Mouse (Mus musculus) ZHBTc4 (cell line): ENCODE results near the gene Slc23a2.

ENCODE experiments used
- DNase-seq: peaks from one replicate; pipeline ENCODE4 v3.0.0-alpha.2; 2011; ENCODE audit warnings: low read depth, low spot score

Slc23a2 gene

DNA sequence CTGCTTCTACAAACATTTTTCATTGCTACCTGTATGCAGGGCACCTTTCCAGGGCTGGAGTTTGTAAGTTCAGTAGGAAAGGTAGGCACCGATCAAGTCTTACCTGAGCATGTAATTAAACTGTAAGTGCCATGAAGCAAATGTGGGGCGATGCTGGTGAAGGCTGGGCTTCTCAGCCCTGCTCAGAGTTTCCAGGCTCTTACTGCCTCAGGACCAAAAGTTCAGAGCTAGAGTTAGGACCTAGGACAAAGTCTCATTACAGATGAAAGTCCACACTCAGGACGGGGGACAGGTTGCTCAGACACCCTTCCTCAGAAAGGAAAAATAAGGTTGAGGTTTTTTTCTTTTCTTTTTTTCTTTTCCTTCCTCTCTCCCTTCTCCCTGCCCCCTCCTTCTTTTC, 95.4 kb downstream of the Slc23a2 start:
- DNase-seq: no peak

DNA sequence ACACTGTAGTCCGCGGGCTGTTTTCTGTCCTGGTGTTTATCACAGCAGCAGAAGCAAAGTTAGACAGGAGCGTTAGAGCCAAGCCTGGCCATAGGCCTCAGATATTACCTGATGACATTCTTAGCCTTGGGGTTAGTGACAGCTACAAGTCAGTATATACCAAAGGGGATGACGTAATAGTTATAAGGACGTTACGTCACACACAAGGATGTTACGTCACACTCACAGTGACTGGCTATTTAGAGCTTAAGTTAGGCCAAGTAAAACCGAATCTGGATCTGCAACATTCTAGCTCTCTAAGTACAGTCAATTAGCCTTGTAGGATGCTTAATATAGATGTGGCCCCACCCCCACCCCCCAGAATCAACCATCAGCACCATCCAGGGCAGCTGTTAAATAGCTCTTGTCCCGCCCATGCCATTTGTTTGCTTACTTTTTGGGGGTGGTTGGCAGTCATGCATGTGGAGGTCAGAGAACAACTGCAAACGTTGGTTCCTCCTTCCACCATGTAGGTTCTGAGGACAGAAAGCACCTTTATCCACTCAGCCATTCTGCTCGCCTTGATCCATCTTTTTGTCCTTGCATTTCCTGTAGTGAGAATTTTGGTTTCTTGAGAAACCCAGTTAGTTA, 96.7 kb downstream of the Slc23a2 start:
- DNase-seq: no peak

DNA sequence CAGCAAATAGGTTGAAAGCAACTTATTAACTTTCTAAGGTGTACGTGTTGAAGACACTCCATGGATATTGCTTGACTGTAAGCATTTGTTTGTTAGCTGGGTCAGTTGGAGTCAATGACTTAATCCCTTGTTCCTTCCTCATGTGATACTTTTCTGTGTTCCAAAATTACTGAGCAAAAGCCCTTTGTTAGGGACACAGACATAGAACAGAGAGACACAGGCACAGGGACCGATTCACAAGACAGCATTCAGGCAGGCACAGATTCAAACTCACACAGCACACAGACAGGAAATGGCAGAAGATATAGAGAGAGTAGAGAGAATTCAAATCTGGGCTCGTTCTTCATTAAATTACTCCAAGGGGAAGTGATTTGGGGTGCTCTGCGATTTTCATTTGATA, 97.5 kb downstream of the Slc23a2 start:
- no peak for DNase-seq

DNA sequence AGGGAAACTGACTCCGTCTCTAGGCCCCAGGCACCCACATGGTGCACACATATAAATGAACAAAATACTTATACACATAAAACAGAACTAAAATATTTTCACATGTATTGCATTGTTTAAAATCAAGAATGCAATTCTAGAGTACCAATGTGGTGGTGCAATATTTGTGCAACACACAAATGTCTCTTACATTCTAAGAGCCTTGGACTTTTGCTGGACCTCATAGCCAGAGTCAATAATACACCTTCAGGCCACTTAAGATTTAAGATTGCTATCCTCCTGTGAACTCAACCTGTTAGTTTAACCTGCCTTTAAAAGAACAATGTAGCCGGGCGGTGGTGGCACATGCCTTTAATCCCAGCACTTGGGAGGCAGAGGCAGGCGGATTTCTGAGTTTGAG, 98.2 kb downstream of the Slc23a2 start:
- DNase-seq: no peak

DNA sequence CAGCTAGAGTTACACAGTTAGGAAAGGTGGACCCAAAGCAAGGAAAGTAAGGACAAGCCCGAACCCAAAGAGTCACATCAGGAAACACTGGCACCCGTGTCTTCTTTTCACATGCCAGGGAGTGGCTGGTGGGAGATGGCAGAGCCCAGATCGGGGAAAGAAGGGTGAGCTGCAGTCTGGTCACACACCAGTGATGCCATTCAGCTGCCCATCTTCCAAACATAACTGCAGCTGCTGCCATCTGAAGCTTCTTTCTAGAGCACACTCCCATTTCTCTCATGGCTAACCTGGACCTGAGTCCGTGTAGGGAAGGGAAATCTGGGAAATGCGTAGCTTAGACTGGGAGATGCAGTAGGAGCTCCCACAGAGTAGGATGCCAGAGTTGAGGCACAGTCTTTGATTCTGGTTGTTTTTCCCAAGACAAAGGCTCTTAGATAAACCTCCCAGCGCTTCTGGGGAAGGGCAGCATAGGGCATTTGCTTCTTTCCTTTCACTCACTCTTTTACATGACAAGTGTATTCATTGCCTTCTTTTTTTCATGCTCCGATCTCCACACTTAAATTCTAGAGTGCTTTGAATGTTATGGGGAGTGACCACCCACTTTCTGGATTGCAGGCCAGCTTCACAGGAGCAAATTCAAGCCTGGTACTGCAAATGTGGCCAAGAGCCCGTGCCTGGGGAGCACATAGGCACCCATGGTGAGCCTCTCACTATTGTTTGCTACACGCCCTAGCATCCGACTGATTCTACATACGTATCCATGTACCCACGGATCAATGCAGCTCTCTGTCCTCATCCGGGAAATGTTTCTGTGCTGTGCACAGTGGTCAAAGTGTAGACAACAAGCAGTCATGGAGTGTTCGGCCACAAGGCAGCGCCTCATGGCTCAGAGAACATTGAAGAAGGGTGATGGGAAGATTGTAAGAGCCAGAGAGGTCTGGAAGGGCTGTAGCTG, 100.3 kb downstream of the Slc23a2 start:
- peak; percentile 87 for DNase-seq

DNA sequence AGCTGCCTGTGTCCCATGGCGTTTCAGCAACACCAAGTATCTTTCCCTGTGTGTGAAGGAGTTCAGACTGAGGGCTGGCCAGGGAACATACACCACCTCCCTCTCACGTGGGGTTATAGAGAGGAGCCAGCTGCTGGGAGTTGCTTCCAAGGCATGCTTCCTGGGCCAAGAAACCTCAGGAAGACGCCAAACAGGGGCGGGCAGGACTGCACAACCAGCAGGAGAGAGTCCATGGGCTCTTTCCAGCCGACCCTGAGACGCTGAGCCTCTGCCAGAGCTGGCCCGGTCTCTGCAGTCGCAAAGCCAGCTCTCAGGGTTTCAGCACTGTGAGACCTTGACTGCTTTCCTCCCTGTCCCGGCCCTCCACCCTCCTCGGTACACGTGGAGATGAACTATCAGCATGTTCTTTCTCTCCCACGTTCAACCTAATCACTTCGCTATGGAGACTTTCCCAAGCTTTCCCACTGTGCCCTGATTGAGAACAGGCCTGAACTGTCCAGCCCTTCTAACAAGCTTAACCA, 101.7 kb downstream of the Slc23a2 start:
- no peak for DNase-seq

DNA sequence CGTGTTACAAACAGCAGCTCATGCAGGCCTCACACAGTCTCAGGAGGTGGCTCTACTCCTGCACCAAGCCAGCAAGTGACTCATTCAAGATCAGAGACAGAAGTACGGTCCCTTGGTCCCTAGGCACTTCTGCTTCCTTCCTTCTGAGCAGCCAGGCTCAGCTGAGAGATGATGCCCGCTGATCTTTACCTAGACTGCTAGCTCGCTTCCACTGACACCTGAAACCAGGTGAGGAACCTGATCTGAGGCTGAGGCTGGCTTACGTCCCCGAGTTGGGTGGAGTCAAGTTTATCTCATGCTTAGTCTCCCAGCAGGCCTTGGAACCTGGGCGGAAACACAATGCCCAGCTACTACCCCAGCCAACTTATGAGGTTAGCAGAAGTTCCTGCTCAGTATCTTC, 105.0 kb downstream of the Slc23a2 start:
- no peak for DNase-seq

DNA sequence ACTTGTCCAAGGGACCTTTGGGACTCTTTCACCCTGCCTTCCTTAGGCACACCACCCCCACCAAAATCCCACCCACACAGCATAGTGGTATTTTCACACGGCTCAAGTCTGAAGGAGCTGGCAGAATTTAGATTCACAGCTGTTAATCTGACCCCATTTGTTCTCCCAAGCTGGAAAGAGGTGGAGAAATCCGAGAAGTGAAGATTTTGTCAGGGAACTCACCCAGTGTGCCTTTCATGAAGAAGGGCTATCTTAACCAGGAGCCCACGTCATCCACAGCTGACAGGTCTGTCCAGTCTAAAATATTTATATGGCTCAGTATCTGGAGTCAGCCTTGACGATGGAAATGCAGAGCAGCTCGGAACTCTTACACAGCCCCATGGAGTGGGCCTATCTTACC, 108.6 kb downstream of the Slc23a2 start:
- no peak for DNase-seq

DNA sequence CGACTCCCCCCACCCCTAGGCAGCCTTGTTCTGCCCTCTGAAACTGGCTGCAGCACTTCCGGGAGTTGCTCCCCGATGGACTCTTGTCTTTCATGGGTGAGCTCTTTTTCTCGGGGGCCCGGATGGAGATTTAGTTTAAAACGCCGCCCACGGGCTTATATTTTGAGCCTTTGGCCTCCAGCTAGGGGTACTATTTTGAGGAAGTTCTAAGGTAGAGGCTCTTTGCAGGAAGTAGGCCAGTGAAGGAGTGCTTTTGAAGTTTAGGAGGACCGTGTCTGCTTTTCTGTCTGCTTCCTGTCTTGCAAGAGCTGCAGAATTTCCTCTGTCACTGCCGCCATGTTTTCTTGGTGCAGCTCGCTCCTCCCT, 109.5 kb downstream of the Slc23a2 start:
- DNase-seq: no peak

DNA sequence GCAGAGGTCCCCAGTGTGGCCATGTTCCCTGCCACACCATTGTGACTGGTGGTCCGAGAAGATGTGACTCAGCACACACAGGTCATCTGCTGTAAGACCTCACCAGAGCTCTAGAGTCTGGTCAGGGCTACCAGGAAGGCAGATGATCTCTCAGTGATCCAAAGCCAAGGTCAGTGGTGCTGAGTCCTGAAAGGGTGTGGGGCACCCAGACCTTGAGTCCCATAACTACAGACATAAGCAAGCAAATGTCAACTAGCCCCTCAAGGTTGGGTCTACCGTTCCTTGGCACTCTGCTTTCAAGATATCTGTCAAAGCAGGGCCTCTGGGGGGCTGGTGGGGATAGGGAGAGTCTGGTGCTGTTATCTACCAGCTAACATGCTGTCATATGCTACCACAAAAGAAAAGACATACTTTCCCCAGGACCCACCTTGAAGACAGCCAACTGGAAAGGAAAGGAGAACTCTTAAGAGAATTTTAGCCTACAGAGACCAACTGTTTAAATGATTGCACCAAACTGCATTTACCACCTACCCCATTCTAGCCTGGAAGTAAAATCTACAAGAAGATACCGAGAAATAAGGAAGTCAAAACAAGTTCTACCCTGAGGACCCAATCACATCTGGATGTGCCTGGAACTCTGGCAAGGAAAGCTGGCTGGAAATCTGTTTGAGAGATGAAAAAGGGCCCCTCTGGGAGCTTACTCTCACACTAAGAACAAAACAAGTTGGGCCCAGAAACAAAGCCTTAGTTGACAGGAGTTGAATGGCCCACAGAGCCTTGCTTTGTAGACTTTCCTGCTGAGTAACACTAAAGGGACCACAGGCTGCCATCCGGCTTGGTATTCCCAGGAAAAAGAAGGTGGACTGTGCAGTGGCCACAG, 110.1 kb downstream of the Slc23a2 start:
- no peak for DNase-seq

DNA sequence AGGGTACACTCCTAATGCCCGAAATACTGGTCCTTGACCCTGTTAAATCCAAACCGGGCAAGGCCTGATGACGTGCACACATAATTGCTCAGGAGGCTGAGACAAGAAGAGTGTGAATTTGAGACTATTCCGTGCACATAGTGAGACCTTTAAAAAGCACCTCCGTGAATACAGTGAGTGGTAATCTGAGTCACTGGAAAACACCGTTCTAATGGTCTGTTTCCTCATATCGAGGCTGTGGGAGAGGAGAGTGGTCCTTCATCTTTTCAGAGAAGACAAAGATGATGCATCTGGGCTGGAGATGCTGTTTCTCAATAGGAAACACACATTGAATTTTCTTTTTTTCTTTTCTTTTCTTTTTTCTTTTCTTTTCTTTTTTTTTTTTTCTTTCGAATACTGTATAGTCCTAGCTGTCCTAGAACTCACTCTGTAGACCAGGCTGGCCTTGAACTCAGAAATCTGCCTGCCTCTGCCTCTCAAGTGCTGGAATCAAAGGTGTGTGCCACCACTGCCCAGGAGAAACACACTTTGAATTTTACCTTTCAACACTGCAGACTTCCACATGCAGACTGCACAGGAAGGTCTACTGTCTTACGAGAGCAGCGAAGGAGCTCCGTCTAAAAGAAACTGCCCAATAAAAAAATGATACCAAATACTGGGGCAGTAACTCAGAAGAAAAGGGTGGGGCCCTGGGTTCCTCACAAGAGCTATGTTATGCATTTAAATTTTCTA, 113.4 kb downstream of the Slc23a2 start:
- DNase-seq: no peak

DNA sequence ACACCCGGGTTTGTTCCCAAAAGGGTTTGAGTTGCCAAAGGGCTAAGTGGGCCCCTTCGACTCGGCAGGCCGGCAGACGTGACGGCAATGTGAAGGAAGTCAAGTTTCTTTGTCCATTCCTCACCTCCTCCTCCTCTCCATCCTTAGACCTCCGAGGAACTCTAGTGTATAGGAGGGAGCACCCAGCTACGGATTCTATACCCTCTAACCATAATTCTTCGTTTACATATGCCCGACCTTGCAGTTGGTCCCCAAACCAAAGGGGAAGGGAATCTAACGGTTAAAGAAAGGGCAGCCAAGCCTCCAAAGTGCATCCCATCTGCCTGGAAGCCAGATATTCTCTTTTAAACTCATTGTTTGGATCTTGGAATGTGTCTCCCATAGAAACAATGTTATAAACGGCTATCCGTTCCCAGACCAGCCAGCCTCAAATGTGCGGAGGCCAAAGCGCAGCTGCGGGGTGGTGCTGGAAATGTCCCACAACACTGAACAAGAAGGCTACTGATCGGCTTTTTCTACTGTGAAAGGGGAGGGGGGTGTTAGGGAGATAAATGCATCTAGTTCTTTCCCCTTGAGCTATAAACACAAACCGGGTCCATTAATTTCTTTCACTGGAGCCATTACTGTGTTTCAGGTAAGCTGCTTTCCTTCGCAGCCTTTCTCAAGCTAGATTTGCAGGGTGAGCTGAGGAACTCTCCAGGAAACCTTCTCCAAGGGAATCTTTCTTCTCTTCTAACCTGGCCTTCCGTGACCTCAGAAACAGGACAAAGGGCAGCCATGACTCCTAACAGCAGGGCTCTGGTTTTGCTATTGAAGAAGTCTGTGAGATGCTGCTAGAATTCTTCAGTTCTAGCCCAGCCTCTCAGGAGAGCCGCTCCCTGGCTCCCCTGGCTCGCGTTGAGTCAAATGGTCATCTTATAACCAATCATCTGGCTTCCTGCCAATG, 114.2 kb downstream of the Slc23a2 start:
- no peak for DNase-seq

DNA sequence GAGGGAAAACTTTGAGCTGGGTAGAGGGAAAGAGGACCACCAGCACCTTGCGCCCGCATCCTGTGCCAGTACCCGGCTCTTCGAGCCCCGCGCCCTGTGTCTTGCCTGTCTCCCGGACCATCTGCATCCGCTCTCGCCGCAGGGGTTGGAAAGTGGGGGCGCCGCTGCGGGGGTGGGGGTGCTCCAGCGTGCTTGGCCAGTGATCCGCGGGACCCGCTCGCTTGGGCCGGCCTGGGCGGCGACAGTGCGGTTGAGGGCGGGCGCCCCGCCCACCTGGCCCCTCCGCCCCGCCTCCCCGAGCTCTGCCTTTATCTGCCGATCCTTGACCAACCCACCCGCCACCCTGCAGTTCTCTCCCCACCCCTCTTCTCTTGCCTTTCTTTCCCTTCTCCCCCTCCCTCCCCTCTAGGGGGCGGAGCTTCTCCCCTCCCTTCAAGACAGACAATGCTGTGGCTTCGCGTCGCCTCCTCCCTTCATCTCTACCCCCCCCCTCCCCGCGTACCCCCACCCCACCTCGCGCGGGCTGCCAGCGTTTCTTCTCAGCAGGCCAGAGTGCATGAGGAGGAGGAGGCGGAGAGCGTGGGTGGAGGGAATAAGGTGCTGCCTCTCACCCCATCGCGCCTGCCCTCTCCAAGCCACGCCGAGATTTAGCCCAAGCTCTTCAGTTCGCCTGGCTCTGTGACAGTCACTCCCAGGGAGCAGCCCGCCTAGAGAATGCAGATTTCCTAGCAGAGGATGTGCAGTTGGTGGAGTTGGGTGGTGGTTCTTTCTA, 115.1 kb downstream of the Slc23a2 start, which contains the start of gene Rassf2:
Gene Rassf2, minus strand, starts transcription at position 613 of the 772 bp plus-strand sequence.
- DNase-seq: peak; percentile 97

DNA sequence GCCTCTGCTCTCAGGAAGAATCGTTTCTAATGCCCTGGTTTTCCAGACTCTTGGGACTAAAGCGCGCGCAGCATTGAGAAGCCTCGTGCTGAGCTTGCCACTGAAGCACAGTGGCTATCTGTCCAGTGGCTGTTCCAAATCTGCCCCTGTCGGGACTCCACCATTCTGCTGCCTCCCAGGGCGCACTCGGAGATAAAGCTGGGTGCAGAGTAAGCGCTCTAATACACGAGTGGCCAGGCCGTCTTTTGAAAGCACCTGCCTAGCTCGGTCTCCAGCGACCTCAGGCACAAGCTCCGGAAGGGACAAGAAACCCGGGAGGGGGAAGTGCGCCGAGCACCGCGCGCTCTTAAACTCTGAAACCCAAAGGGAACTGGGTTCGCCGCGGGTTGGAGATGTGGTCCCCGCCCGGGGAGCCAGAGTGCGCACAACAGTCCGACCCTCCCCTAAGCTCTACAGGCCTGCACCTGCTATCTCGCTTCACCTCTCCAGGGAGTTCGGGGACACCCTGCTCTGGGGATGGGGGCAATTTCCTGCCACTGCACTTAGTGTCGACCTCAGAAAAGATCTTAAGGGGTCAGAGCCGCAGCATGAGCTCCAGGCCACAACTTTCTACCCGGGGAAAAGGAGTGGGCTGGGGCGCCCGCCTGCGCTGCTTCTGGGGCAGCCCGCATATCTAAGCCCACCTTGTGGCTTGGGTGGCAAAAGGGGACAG, 115.9 kb downstream of the Slc23a2 start:
- peak; percentile 70 for DNase-seq

DNA sequence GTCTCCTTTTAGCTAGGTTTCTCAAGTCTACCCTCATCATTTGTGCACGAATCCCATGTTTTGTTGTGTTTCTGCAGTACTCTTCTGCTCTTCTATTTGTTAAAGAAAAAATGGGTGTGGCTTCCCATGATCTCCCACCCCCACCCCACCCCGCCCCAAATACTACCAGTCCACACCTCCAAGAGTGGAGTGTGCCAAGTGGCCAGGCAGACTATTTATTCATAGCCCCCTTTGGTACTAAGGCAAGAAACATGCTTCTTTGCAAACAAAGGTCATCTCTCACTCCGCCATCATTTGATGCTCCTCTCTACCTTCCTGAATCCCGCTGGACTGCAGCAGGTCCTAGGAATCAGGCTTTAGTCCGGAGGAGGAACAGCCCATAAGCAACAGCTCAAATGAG, 116.8 kb downstream of the Slc23a2 start:
- peak; percentile 28 for DNase-seq

DNA sequence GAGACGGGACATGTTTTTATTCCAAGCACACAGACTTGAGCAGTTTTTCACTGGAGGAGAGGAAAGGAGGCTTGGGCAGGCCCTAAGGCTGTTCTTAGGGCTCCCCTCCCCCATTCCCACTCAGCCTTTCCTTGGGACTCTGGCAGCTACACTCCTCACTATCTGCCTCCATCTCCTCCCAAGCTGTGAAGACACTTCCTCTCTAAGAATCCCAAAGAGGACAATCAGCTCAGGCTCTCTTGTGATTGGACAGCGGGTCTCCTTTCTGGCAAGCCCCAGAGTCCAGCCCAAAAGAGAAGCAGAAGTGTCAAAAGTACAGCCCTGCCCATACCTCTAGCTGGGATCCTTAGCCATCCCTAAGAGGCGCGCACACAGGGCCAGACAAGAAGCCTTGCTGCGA, 117.5 kb downstream of the Slc23a2 start:
- peak; percentile 28 for DNase-seq

DNA sequence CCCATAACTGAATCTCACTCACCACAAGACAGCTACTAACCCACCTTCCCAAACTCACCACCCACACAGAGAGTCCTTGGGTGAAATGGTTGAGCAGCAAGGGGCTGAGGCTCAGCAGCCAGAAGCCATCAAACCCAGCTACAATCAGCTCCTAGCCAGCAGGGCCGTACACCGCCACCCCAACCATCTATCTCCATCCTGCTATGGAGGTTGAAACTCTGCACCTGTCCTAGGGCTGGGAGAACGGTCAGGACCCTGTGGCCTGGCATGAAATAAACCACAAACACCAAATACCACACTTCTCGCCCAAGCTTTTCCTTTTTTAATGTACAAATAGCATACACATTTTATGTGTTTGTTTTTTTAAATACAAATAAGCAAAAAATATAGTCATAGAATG, 120.9 kb downstream of the Slc23a2 start:
- DNase-seq: no peak

DNA sequence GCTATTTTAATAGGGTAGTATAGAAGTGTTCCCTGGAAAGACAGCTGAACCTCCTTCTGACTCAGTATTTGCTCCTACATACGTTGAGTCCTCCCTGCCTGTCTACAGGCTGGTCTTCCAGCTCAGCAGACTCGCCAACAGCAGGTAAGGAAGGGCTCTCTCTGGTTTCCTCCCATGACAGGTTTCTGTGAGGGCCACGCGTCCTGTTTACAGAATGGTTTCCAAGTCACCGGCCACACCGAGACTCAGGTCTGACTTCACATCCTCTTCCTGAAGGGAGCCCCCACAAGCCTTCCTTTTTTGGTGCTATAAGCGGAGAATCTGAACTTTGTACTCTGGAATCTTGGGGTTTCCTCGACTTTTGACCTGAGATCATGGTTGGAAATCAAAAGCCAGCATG, 122.3 kb downstream of the Slc23a2 start:
- DNase-seq: no peak

DNA sequence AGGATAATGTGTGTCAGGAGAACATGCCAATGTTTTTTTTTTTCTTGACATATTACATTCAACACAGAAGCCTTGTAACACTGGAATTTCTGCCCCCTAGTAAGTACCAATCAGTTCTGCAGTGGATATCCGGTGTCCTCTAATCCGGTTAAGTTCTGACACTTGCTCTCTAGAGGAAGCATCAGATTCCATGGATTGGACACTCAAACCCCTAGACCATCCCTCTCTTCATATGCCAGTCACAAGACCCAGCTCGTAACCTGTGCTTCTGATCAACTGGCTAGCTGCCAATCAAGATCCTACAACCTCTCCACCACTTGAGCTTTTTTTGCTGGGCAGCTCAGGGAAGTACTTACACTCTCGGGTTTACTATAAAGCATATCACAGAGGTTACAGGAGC, 123.3 kb downstream of the Slc23a2 start:
- no peak for DNase-seq
